Mouse (Mus musculus) cerebellum, adult 2 months (tissue): Measurements from ENCODE around the gene Cdh3.

Source experiments
- CTCF ChIP-seq: fragments of 200-500 bp; IDR thresholded peaks from 2 replicates; pipeline ENCODE4 v1.5.1; 2011; ENCODE audit warnings: low read depth, mild to moderate bottlenecking, control low read depth, low read length, moderate library complexity, borderline replicate concordance; ENCODE audit not compliant: insufficient read depth
- POLR2A ChIP-seq: fragments of 200-500 bp; IDR thresholded peaks from 2 replicates; pipeline ENCODE4 v1.6.1; 2011; ENCODE audit warnings: low read length, control low read depth, borderline replicate concordance; ENCODE audit not compliant: insufficient read depth

DNA sequence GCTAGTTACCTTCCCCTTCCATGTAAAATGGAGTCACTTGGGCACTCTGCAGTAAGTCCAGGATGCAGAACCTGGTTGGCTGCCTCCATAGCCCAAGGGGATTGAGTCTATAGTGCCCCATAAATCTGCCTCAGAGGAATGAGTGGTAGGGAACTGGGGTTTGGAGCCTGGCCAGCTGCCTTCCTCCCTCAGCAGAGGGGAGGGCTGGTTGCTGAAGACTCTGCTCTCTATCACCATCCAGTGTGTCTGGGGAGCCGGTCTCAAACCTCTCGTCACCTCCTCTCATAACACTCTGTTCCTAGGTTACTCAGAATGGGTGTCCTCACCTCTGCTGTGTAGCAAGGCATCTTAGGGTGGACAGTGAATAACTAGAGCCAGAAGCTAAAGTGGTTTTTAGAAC is 5.9 kb downstream of the Cdh3 start:
- TF ChIP-seq POLR2A (no peak), CTCF (no peak)
